Mouse (Mus musculus): ENCODE results near the gene Abca2. TPM values are rescaled to one million over a fixed set of nuclear protein-coding genes. Genes with fewer than 3 reads are reported as not detected.

The Abca2 gene
- polyA plus RNA-seq, 1 experiment from 2014 or later = 3.9 TPM

GRCm38 (mm10) chr2:25465816-25466635, 37.5 kb downstream of the Abca2 start:
- Histone ChIP-seq H3K4me3 (replicated peaks) (no peak overlapping the region), H3K36me3 (no peaks in the 10 kb centered on the region), H3K27ac (no peak overlapping the region), H3K9ac (no peak overlapping the region), H3K9me3 (no peaks in the 10 kb centered on the region), H3K4me1 (peaks cover 5% of the 10 kb centered on the region; the same call in 1 of the 2 replicates), H3K4me2 (no peak overlapping the region), H3K27me3 (replicated peaks) (no peaks in the 10 kb centered on the region)
- 56% methylated on average over 10 of the region's 10 CpGs for WGBS
- no peak for ATAC-seq (ENCODE audit: insufficient read depth, low FRiP score, low read depth)

DNA sequence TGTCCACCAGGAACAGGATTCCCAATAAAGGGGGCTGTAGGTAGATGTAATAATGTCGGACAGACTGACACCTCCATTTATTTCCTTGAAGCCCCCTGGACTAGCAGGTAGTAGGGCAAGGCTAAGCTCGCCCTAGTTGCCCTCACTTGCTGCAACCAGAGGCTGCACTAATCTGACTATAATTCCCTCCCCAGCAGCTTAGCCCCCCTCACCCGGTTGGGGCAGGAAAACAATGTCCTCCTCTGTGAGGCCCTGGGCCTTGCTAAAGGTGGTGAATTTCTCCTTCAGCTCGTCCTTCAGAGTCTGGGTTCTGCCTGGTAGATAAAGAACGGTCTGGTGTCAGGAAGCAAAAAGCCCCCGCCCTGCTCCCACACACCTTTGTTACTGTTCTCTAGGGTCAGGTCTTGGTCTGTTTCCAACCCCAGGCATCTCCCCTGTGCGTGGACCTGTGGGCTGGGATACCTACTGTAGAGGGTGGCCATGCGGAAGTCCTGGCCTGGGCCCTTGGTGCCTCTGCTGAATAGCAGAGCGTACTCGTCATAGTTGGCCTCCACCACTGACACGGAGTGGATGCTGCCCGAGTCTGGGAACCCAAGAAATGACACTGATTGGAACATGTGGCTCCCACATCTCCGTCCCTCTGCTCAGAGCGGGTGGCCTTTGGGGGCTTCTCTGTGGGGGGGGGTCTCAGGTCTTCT, 39.3 kb downstream of the Abca2 start:
- H3K27me3 ChIP-seq (replicated peaks) = no peaks in the 10 kb centered on the region
- WGBS = 73% methylated on average over 14 of the region's 14 CpGs
- H3K27ac ChIP-seq = no peak overlapping the region
- no peaks in the 10 kb centered on the region for H3K36me3 ChIP-seq
- no peaks in the 10 kb centered on the region for H3K9me3 ChIP-seq
- H3K4me3 ChIP-seq (replicated peaks) = no peak overlapping the region
- H3K4me1 ChIP-seq = no peaks in the 10 kb centered on the region; the same call in 1 of the 2 replicates
- no peak for ATAC-seq (ENCODE audit: insufficient read depth, low FRiP score, low read depth)
- no peak overlapping the region for H3K4me2 ChIP-seq
- H3K9ac ChIP-seq = no peak overlapping the region

- Histone ChIP-seq H3K9ac (no peak overlapping the region), H3K4me3 (replicated peaks) (no peak overlapping the region), H3K4me2 (no peak overlapping the region), H3K27ac (no peak overlapping the region), H3K27me3 (replicated peaks) (no peaks in the 10 kb centered on the region), H3K36me3 (no peaks in the 10 kb centered on the region), H3K9me3 (no peaks in the 10 kb centered on the region), H3K4me1 (no peaks in the 10 kb centered on the region; the same call in 1 of the 2 replicates)
- ATAC-seq (ENCODE audit: insufficient read depth, low FRiP score, low read depth) = peak; percentile 24; the same call in 1 of the 2 replicates
- WGBS = 67% methylated on average over 10 of the region's 10 CpGs
These were observed 40.7 kb downstream of the Abca2 start for GRCm38 (mm10) chr2:25468962-25469915.

DNA sequence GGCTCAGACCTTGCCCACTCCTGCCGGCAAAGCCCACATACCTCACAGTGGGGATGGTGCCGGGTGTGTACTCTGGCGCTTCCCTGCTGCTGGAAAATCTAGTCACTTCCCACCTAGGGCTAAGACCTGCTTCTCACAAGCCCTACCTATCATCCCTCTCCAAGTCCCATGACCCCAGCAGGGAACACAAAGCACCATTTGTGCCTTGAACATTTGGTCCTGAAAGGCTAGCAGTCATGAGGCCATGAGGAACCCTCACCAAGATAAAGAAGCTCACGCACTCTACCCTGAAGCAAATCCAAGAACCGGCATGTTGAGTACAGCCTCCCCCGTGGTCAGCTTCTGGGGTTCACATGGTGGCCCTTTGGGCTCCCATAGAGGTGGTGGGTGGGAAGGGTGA, 41.5 kb downstream of the Abca2 start, which contains the start of gene Ptgds:
Ptgds (minus strand) TSS at position 78 of the 400 bp plus-strand sequence.
- no peak within 1 kb of the TSS for H3K27ac ChIP-seq
- H3K4me1 ChIP-seq = no peaks in the 10 kb centered on the region; the same call in 1 of the 2 replicates
- H3K4me2 ChIP-seq = no peak within 1 kb of the TSS
- no peaks in the 10 kb centered on the region for H3K9me3 ChIP-seq
- no peak within 1 kb of the TSS for H3K9ac ChIP-seq
- no peaks in the 10 kb centered on the region for H3K27me3 ChIP-seq (replicated peaks)
- no peak for ATAC-seq (ENCODE audit: insufficient read depth, low FRiP score, low read depth)
- no peaks in the 10 kb centered on the region for H3K36me3 ChIP-seq
- WGBS = 44% methylated on average over 6 of the region's 6 CpGs
- no peak within 1 kb of the TSS for H3K4me3 ChIP-seq (replicated peaks)

DNA sequence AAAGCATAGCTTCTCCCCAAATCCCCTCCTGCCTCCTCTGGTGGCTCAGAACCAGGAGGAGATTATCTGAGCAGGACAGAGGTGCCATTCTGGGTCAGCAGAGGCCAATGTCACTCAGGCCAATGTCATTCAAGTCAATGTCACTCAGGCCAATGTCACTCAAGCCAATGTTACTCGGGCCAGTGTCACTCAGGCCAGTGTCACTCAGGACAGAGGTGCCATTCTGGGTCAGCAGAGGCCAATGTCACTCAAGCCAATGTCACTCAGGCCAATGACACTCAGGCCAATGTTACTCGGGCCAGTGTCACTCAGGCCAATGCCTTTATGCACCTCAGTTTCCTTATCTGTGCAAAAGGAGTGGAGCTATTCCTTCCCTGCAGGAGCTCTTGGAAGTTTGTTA, 44.0 kb downstream of the Abca2 start:
- Histone ChIP-seq H3K4me3 (replicated peaks) (no peak overlapping the region), H3K27me3 (replicated peaks) (no peaks in the 10 kb centered on the region), H3K9me3 (no peaks in the 10 kb centered on the region), H3K27ac (no peak overlapping the region), H3K4me1 (no peaks in the 10 kb centered on the region; the same call in 1 of the 2 replicates), H3K4me2 (no peak overlapping the region), H3K36me3 (no peaks in the 10 kb centered on the region), H3K9ac (no peak overlapping the region)
- WGBS = 72% methylated on average over 2 of the region's 2 CpGs
- ATAC-seq (ENCODE audit: insufficient read depth, low FRiP score, low read depth) = no peak

DNA sequence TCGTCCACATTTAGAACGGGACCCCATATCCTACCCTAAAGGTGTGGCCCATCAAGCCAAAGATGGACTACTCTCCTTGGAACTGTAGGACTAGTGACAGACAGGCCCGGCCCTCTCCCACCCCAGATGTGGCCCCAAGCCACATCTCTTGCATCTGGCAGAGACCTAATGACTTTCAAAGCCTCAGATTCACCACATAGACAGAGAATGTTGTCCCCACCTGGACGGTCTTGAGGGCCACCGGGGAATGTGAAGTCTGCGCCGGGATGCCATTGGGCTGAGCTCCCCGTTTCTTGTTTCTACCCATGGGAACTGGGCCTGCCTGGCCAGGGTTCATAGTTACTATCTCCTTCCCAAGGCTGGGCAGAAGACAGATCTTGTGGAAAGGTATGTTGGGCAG, 49.0 kb downstream of the Abca2 start:
- H3K4me1 ChIP-seq = no peaks in the 10 kb centered on the region
- H3K36me3 ChIP-seq = no peaks in the 10 kb centered on the region
- no peaks in the 10 kb centered on the region for H3K9me3 ChIP-seq
- no peak overlapping the region for H3K9ac ChIP-seq
- H3K4me2 ChIP-seq = no peak overlapping the region
- H3K27me3 ChIP-seq (replicated peaks) = no peaks in the 10 kb centered on the region
- no peak overlapping the region for H3K4me3 ChIP-seq (replicated peaks)
- ATAC-seq (ENCODE audit: insufficient read depth, low FRiP score, low read depth) = no peak
- 88% methylated on average over 8 of the region's 8 CpGs for WGBS
- H3K27ac ChIP-seq = no peak overlapping the region

DNA sequence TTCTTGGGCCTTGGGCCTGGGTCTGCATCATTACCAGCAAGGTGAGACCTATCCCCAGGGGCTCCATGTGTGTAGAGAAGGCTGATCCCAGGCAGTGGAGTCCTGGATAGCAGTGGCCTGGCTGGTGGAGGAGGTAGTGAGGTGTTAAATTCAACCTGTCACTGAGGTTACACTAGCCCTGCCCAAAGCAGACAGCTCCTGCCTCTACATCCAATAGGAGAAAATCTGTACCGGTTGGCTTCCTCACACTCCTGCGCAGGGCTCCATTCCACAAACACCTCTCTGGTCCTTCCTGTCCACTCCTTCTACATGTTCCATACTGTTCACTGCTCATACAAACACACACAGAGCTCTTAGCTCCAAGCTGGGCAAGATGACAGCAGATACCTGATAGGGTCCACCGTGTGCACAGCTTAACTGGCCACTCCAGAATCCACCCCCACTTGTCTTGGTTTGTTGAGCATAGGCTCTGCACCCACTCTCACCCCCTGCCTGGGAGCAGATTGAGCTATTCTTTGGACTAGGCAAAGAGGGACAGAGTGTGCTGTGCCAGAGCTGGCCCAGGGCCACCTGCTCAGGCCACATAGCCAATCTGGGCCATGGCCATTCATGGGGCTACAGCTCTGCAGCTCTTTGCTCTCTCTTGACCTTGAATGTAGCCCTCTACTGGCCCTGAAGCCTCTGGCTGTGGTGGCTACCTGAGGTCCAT, 49.6 kb downstream of the Abca2 start:
- Histone ChIP-seq H3K27me3 (replicated peaks) (no peaks in the 10 kb centered on the region), H3K36me3 (no peaks in the 10 kb centered on the region), H3K9ac (no peak overlapping the region), H3K4me1 (no peaks in the 10 kb centered on the region), H3K4me3 (replicated peaks) (no peak overlapping the region), H3K9me3 (no peaks in the 10 kb centered on the region), H3K27ac (no peak overlapping the region), H3K4me2 (no peak overlapping the region)
- no peak for ATAC-seq (ENCODE audit: insufficient read depth, low FRiP score, low read depth)
- WGBS = 73% methylated on average over 3 of the region's 3 CpGs

DNA sequence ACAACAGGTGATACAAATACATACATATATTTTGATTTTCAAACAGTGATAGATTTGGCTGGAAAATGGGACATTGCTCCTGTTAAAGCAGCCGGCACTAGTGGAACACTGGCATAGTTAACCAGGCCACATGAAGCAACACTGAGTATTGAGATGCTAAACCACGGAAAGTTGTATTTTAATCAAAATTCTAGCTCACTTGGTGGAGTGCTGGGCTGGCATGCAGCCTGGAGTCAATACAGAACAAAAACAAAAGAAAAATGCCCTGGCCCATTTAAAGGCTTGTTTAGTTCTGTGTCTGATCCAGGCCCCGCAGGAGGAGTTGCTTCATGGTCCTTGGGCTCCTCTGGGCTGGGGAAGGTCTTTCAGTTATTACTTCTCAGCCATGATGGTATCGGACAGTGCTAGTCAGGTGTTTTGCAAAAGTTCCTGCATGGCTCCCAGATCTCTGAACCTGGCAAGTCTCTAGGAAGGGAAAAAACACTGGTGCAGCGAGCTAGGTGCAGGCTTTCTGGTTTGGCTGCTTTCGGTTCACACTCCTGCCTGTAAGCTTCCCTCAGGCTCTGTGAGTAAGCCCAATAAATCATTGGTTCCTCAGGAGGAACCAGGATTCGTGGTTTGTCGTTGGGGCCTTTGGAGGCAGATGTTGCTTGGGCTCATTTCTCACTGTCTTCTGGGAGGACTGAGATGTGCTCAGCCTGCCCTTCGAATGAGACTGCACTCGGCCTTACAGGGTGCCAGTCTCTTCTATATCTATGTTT, 51.2 kb downstream of the Abca2 start:
- Histone ChIP-seq H3K27me3 (replicated peaks) (no peaks in the 10 kb centered on the region), H3K4me1 (no peaks in the 10 kb centered on the region), H3K36me3 (no peaks in the 10 kb centered on the region), H3K27ac (peak overlapping the region; percentile 44; the same call in 1 of the 2 replicates), H3K9ac (no peak overlapping the region), H3K4me2 (no peak overlapping the region), H3K4me3 (replicated peaks) (no peak overlapping the region), H3K9me3 (no peaks in the 10 kb centered on the region)
- ATAC-seq (ENCODE audit: insufficient read depth, low FRiP score, low read depth) = no peak
- 50% methylated on average over 10 of the region's 10 CpGs for WGBS

- no peak overlapping the region for H3K9ac ChIP-seq
- no peak overlapping the region for H3K4me3 ChIP-seq (replicated peaks)
- no peaks in the 10 kb centered on the region for H3K36me3 ChIP-seq
- H3K4me1 ChIP-seq = no peaks in the 10 kb centered on the region
- no peak overlapping the region for H3K27ac ChIP-seq
- no peak for ATAC-seq (ENCODE audit: insufficient read depth, low FRiP score, low read depth)
- no peaks in the 10 kb centered on the region for H3K27me3 ChIP-seq (replicated peaks)
- H3K9me3 ChIP-seq = no peaks in the 10 kb centered on the region
- no peak overlapping the region for H3K4me2 ChIP-seq
- WGBS = 73% methylated on average over 1 of the region's 1 CpGs
These were observed 52.0 kb downstream of the Abca2 start for GRCm38 (mm10) chr2:25480541-25480940.

GRCm38 (mm10) chr2:25482969-25483368, 54.5 kb downstream of the Abca2 start:
- Histone ChIP-seq H3K4me1 (no peaks in the 10 kb centered on the region), H3K9me3 (no peaks in the 10 kb centered on the region), H3K4me3 (replicated peaks) (no peak overlapping the region), H3K27ac (no peak overlapping the region), H3K9ac (no peak overlapping the region), H3K27me3 (replicated peaks) (no peaks in the 10 kb centered on the region), H3K36me3 (no peaks in the 10 kb centered on the region), H3K4me2 (no peak overlapping the region)
- 25% methylated on average over 7 of the region's 7 CpGs for WGBS
- no peak for ATAC-seq (ENCODE audit: insufficient read depth, low FRiP score, low read depth)
